Mouse (Mus musculus) bone marrow, adult 2 months (tissue): ENCODE results near the gene Gm11042.

Experiments used
- CTCF ChIP-seq: fragments of 200-500 bp; IDR thresholded peaks from 2 replicates; pipeline ENCODE4 v1.5.1; 2011; ENCODE audit warnings: low read length, control low read depth; ENCODE audit not compliant: control insufficient read depth, insufficient read depth
- POLR2A ChIP-seq: fragments of 200-500 bp; IDR thresholded peaks from 2 replicates; pipeline ENCODE4 v1.6.1; 2011; ENCODE audit warnings: low read depth, mild to moderate bottlenecking, control low read depth, low read length, borderline replicate concordance; ENCODE audit not compliant: control insufficient read depth

DNA sequence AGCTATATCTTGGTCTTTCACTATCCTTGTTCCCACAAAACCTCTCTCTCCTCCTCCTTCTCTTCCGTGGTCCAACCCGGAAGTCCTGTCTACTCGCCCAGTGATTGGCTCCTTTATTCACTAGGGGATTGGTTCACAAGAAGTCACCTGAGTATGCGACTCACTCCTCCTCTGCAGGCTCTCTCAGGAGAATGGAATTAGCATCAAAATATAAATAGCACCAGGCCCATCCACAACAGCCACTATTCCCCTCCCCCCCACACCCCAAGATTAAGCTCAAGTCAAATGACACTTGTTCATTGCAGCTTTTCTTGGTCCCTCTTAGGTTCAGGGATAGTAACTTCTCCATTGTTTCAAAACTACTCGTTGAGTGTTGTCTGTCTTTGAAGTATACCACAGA lies 5.8 kb upstream of the Gm11042 start:
- TF ChIP-seq POLR2A (no peak), CTCF (no peak)
